Mouse (Mus musculus): ENCODE data around the gene Adm2.

Gene Adm2

GRCm38 (mm10) chr15:89322670-89323522 lies at the start of gene Adm2:
Gene Adm2, plus strand, starts transcription at chr15:89322720.
- ATAC-seq (ENCODE audit: insufficient number of reproducible peaks, low FRiP score, low TSS enrichment), result no peak

- ATAC-seq (ENCODE audit: insufficient number of reproducible peaks, low FRiP score, low TSS enrichment), result 0 out of 2 replicates have a peak, but pooled peaks have one; percentile 32
These were observed 47.0 kb upstream of the Adm2 start for GRCm38 (mm10) chr15:89275497-89275896.

GRCm38 (mm10) chr15:89277366-89277765 lies 45.2 kb upstream of the Adm2 start:
- no peak for ATAC-seq (ENCODE audit: insufficient number of reproducible peaks, low FRiP score, low TSS enrichment)

GRCm38 (mm10) chr15:89282546-89282945 lies 40.0 kb upstream of the Adm2 start:
- ATAC-seq (ENCODE audit: insufficient number of reproducible peaks, low FRiP score, low TSS enrichment), result no peak

- no peak for ATAC-seq (ENCODE audit: insufficient number of reproducible peaks, low FRiP score, low TSS enrichment)
These were observed 38.4 kb upstream of the Adm2 start for GRCm38 (mm10) chr15:89284094-89284493.

- ATAC-seq (ENCODE audit: insufficient number of reproducible peaks, low FRiP score, low TSS enrichment), result no peak
These were observed 37.5 kb upstream of the Adm2 start for GRCm38 (mm10) chr15:89285004-89285403.

GRCm38 (mm10) chr15:89285478-89285877 lies 37.0 kb upstream of the Adm2 start:
- ATAC-seq (ENCODE audit: insufficient number of reproducible peaks, low FRiP score, low TSS enrichment), result no peak

- no peak for ATAC-seq (ENCODE audit: insufficient number of reproducible peaks, low FRiP score, low TSS enrichment)
These were observed 36.4 kb upstream of the Adm2 start for GRCm38 (mm10) chr15:89286114-89286513.

- ATAC-seq (ENCODE audit: insufficient number of reproducible peaks, low FRiP score, low TSS enrichment), result no peak
These were observed 35.9 kb upstream of the Adm2 start for GRCm38 (mm10) chr15:89286582-89286981.

- ATAC-seq (ENCODE audit: insufficient number of reproducible peaks, low FRiP score, low TSS enrichment), result no peak
These were observed 34.2 kb upstream of the Adm2 start for GRCm38 (mm10) chr15:89288227-89288767.

GRCm38 (mm10) chr15:89289455-89289854 lies 33.1 kb upstream of the Adm2 start:
- ATAC-seq (ENCODE audit: insufficient number of reproducible peaks, low FRiP score, low TSS enrichment), result no peak

- ATAC-seq (ENCODE audit: insufficient number of reproducible peaks, low FRiP score, low TSS enrichment), result no peak
These were observed 31.0 kb upstream of the Adm2 start for GRCm38 (mm10) chr15:89291521-89291920.

- ATAC-seq (ENCODE audit: insufficient number of reproducible peaks, low FRiP score, low TSS enrichment), result no peak
These were observed 29.7 kb upstream of the Adm2 start for GRCm38 (mm10) chr15:89292795-89293194.

GRCm38 (mm10) chr15:89293778-89294177 lies 28.7 kb upstream of the Adm2 start:
- no peak for ATAC-seq (ENCODE audit: insufficient number of reproducible peaks, low FRiP score, low TSS enrichment)

- no peak for ATAC-seq (ENCODE audit: insufficient number of reproducible peaks, low FRiP score, low TSS enrichment)
These were observed 26.8 kb upstream of the Adm2 start for GRCm38 (mm10) chr15:89295580-89296165.

GRCm38 (mm10) chr15:89296465-89296864 lies 26.1 kb upstream of the Adm2 start:
- no peak for ATAC-seq (ENCODE audit: insufficient number of reproducible peaks, low FRiP score, low TSS enrichment)

GRCm38 (mm10) chr15:89297695-89298094 lies 24.8 kb upstream of the Adm2 start:
- ATAC-seq (ENCODE audit: insufficient number of reproducible peaks, low FRiP score, low TSS enrichment), result no peak

GRCm38 (mm10) chr15:89300180-89300579 lies 22.3 kb upstream of the Adm2 start:
- no peak for ATAC-seq (ENCODE audit: insufficient number of reproducible peaks, low FRiP score, low TSS enrichment)

GRCm38 (mm10) chr15:89300600-89300999 lies 21.9 kb upstream of the Adm2 start:
- no peak for ATAC-seq (ENCODE audit: insufficient number of reproducible peaks, low FRiP score, low TSS enrichment)

- ATAC-seq (ENCODE audit: insufficient number of reproducible peaks, low FRiP score, low TSS enrichment), result no peak
These were observed 16.6 kb upstream of the Adm2 start for GRCm38 (mm10) chr15:89305966-89306365.

- ATAC-seq (ENCODE audit: insufficient number of reproducible peaks, low FRiP score, low TSS enrichment), result no peak
These were observed 15.1 kb upstream of the Adm2 start for GRCm38 (mm10) chr15:89307461-89307860.
